Mouse (Mus musculus): ENCODE measurements around the gene Chit1. TPM values are rescaled to one million over a fixed set of nuclear protein-coding genes. Genes with fewer than 3 reads are reported as not detected.

The Chit1 gene
- polyA plus RNA-seq, 1 experiment from 2014 or later = 0.18 TPM

- DNase-seq (ENCODE audit: low spot score) (peak; percentile 64), ATAC-seq (ENCODE audit: low read depth) (no peak)
- no peaks in the 10 kb centered on the region for H3K27me3 ChIP-seq (replicated peaks; ENCODE audit: control insufficient read depth, insufficient read depth, low read length)
- WGBS = 43% methylated on average over 11 of the region's 11 CpGs
- H3K27ac ChIP-seq (replicated peaks; ENCODE audit: low read depth, low read length) = no peak overlapping the region; the same call in 1 of the 2 replicates
- H3K9me3 ChIP-seq (ENCODE audit: control insufficient read depth, low read length) = no peaks in the 10 kb centered on the region
- no peaks in the 10 kb centered on the region for H3K36me3 ChIP-seq (ENCODE audit: control insufficient read depth, insufficient read depth, low read length)
- H3K4me2 ChIP-seq (ENCODE audit: low read depth, low read length) = no peak overlapping the region
- no peak overlapping the region for H3K9ac ChIP-seq (ENCODE audit: low read depth, low read length)
- peaks cover 30% of the 10 kb centered on the region for H3K4me1 ChIP-seq (ENCODE audit: control insufficient read depth, insufficient read depth, low read length)
- H3K4me3 ChIP-seq (ENCODE audit: low read depth, low read length) = no peak overlapping the region
Observed at GRCm38 (mm10) chr1:134082987-134083516, 28.0 kb upstream of the Chit1 start.

- no peaks in the 10 kb centered on the region for H3K27me3 ChIP-seq (replicated peaks; ENCODE audit: control insufficient read depth, insufficient read depth, low read length)
- H3K4me1 ChIP-seq (ENCODE audit: control insufficient read depth, insufficient read depth, low read length) = peaks cover 26% of the 10 kb centered on the region
- no peaks in the 10 kb centered on the region for H3K9me3 ChIP-seq (ENCODE audit: control insufficient read depth, low read length)
- H3K27ac ChIP-seq (replicated peaks; ENCODE audit: low read depth, low read length) = no peak overlapping the region
- H3K4me2 ChIP-seq (ENCODE audit: low read depth, low read length) = no peak overlapping the region
- DNase-seq (ENCODE audit: low spot score) (no peak), ATAC-seq (ENCODE audit: low read depth) (no peak)
- 76% methylated on average over 8 of the region's 8 CpGs for WGBS
- no peak overlapping the region for H3K9ac ChIP-seq (ENCODE audit: low read depth, low read length)
- H3K4me3 ChIP-seq (ENCODE audit: low read depth, low read length) = no peak overlapping the region
- no peaks in the 10 kb centered on the region for H3K36me3 ChIP-seq (ENCODE audit: control insufficient read depth, insufficient read depth, low read length)
Observed at GRCm38 (mm10) chr1:134083676-134084075, 27.4 kb upstream of the Chit1 start.

GRCm38 (mm10) chr1:134084128-134084527 is 26.9 kb upstream of the Chit1 start:
- H3K4me1 ChIP-seq (ENCODE audit: control insufficient read depth, insufficient read depth, low read length) = peaks cover 26% of the 10 kb centered on the region
- H3K9ac ChIP-seq (ENCODE audit: low read depth, low read length) = no peak overlapping the region
- 74% methylated on average over 3 of the region's 3 CpGs for WGBS
- H3K4me2 ChIP-seq (ENCODE audit: low read depth, low read length) = no peak overlapping the region
- no peaks in the 10 kb centered on the region for H3K27me3 ChIP-seq (replicated peaks; ENCODE audit: control insufficient read depth, insufficient read depth, low read length)
- H3K9me3 ChIP-seq (ENCODE audit: control insufficient read depth, low read length) = no peaks in the 10 kb centered on the region
- ATAC-seq (ENCODE audit: low read depth) = no peak
- H3K27ac ChIP-seq (replicated peaks; ENCODE audit: low read depth, low read length) = no peak overlapping the region
- H3K4me3 ChIP-seq (ENCODE audit: low read depth, low read length) = no peak overlapping the region
- no peak for DNase-seq (ENCODE audit: low spot score)
- H3K36me3 ChIP-seq (ENCODE audit: control insufficient read depth, insufficient read depth, low read length) = no peaks in the 10 kb centered on the region

GRCm38 (mm10) chr1:134086017-134086416 is 25.0 kb upstream of the Chit1 start:
- peaks cover 20% of the 10 kb centered on the region for H3K4me1 ChIP-seq (ENCODE audit: control insufficient read depth, insufficient read depth, low read length)
- H3K36me3 ChIP-seq (ENCODE audit: control insufficient read depth, insufficient read depth, low read length) = no peaks in the 10 kb centered on the region
- no peak for ATAC-seq (ENCODE audit: low read depth)
- H3K27me3 ChIP-seq (replicated peaks; ENCODE audit: control insufficient read depth, insufficient read depth, low read length) = no peaks in the 10 kb centered on the region
- 32% methylated on average over 3 of the region's 3 CpGs for WGBS
- H3K4me3 ChIP-seq (ENCODE audit: low read depth, low read length) = no peak overlapping the region
- no peak overlapping the region; the same call in 1 of the 2 replicates for H3K9ac ChIP-seq (ENCODE audit: low read depth, low read length)
- H3K27ac ChIP-seq (replicated peaks; ENCODE audit: low read depth, low read length) = no peak overlapping the region
- H3K9me3 ChIP-seq (ENCODE audit: control insufficient read depth, low read length) = no peaks in the 10 kb centered on the region
- DNase-seq (ENCODE audit: low spot score) = no peak
- no peak overlapping the region for H3K4me2 ChIP-seq (ENCODE audit: low read depth, low read length)

- WGBS = 36% methylated on average over 13 of the region's 16 CpGs
- Histone ChIP-seq H3K27me3 (replicated peaks; ENCODE audit: control insufficient read depth, insufficient read depth, low read length) (no peaks in the 10 kb centered on the region), H3K27ac (replicated peaks; ENCODE audit: low read depth, low read length) (no peak overlapping the region), H3K4me1 (ENCODE audit: control insufficient read depth, insufficient read depth, low read length) (peaks cover 20% of the 10 kb centered on the region), H3K9ac (ENCODE audit: low read depth, low read length) (peak overlapping the region; percentile 27), H3K36me3 (ENCODE audit: control insufficient read depth, insufficient read depth, low read length) (no peaks in the 10 kb centered on the region), H3K9me3 (ENCODE audit: control insufficient read depth, low read length) (no peaks in the 10 kb centered on the region), H3K4me3 (ENCODE audit: low read depth, low read length) (no peak overlapping the region), H3K4me2 (ENCODE audit: low read depth, low read length) (peak overlapping the region; percentile 11; the same call in 1 of the 2 replicates)
- ATAC-seq (ENCODE audit: low read depth) (0 out of 2 replicates have a peak, but pooled peaks have one; percentile 22), DNase-seq (ENCODE audit: low spot score) (no peak)
Observed at GRCm38 (mm10) chr1:134086811-134087398, 24.1 kb upstream of the Chit1 start.

GRCm38 (mm10) chr1:134089074-134089473 is 22.0 kb upstream of the Chit1 start:
- Histone ChIP-seq H3K9ac (ENCODE audit: low read depth, low read length) (no peak overlapping the region), H3K27me3 (replicated peaks; ENCODE audit: control insufficient read depth, insufficient read depth, low read length) (no peaks in the 10 kb centered on the region), H3K36me3 (ENCODE audit: control insufficient read depth, insufficient read depth, low read length) (no peaks in the 10 kb centered on the region), H3K4me1 (ENCODE audit: control insufficient read depth, insufficient read depth, low read length) (peaks cover 27% of the 10 kb centered on the region), H3K4me3 (ENCODE audit: low read depth, low read length) (no peak overlapping the region), H3K9me3 (ENCODE audit: control insufficient read depth, low read length) (no peaks in the 10 kb centered on the region), H3K27ac (replicated peaks; ENCODE audit: low read depth, low read length) (no peak overlapping the region), H3K4me2 (ENCODE audit: low read depth, low read length) (no peak overlapping the region)
- 87% methylated on average over 7 of the region's 7 CpGs for WGBS
- ATAC-seq (ENCODE audit: low read depth) (no peak), DNase-seq (ENCODE audit: low spot score) (no peak)

- no peak for DNase-seq (ENCODE audit: low spot score)
- 87% methylated on average over 3 of the region's 3 CpGs for WGBS
- no peak for ATAC-seq (ENCODE audit: low read depth)
- Histone ChIP-seq H3K9ac (ENCODE audit: low read depth, low read length) (no peak overlapping the region), H3K4me2 (ENCODE audit: low read depth, low read length) (no peak overlapping the region), H3K36me3 (ENCODE audit: control insufficient read depth, insufficient read depth, low read length) (no peaks in the 10 kb centered on the region), H3K27ac (replicated peaks; ENCODE audit: low read depth, low read length) (peak overlapping the region; percentile 84; the same call in 1 of the 2 replicates), H3K9me3 (ENCODE audit: control insufficient read depth, low read length) (no peaks in the 10 kb centered on the region), H3K4me1 (ENCODE audit: control insufficient read depth, insufficient read depth, low read length) (peaks cover 45% of the 10 kb centered on the region), H3K27me3 (replicated peaks; ENCODE audit: control insufficient read depth, insufficient read depth, low read length) (no peaks in the 10 kb centered on the region), H3K4me3 (ENCODE audit: low read depth, low read length) (no peak overlapping the region)
Observed at GRCm38 (mm10) chr1:134091851-134092250, 19.2 kb upstream of the Chit1 start.

- no peak for ATAC-seq (ENCODE audit: low read depth)
- H3K4me1 ChIP-seq (ENCODE audit: control insufficient read depth, insufficient read depth, low read length) = peaks cover 44% of the 10 kb centered on the region
- 38% methylated on average over 6 of the region's 6 CpGs for WGBS
Observed at GRCm38 (mm10) chr1:134092368-134092767, 18.7 kb upstream of the Chit1 start.

More at GRCm38 (mm10) chr1:134092368-134092767, 18.7 kb upstream of the Chit1 start:
- peak overlapping the region; percentile 74 for H3K4me2 ChIP-seq (ENCODE audit: low read depth, low read length)
- H3K9ac ChIP-seq (ENCODE audit: low read depth, low read length) = peak overlapping the region; percentile 58
- no peaks in the 10 kb centered on the region for H3K27me3 ChIP-seq (replicated peaks; ENCODE audit: control insufficient read depth, insufficient read depth, low read length)
- no peaks in the 10 kb centered on the region for H3K36me3 ChIP-seq (ENCODE audit: control insufficient read depth, insufficient read depth, low read length)
- no peak for DNase-seq (ENCODE audit: low spot score)
- H3K9me3 ChIP-seq (ENCODE audit: control insufficient read depth, low read length) = no peaks in the 10 kb centered on the region
- peak overlapping the region; percentile 38 for H3K4me3 ChIP-seq (ENCODE audit: low read depth, low read length)
- peak overlapping the region; percentile 84 for H3K27ac ChIP-seq (replicated peaks; ENCODE audit: low read depth, low read length)
